Mouse (Mus musculus) cerebellum, postnatal 25 days (tissue): ENCODE data around the gene Pih1d1.

Source experiments
- DNase-seq, 2 experiments: peaks; one replicate each; pipeline ENCODE4 v3.0.0; 2021; ENCODE audit warnings: mixed read lengths in 2 of 2

Pih1d1 gene

GRCm38 (mm10) chr7:45195341-45196175 is 41.5 kb downstream of the Pih1d1 start:
- peak; percentile 67 to 73 for DNase-seq

GRCm38 (mm10) chr7:45196176-45196535 is 42.1 kb downstream of the Pih1d1 start:
- peak in 1 of 2 experiments; percentile 40 for DNase-seq

- DNase-seq: peak in 1 of 2 experiments; percentile 33
These were observed 42.9 kb downstream of the Pih1d1 start for GRCm38 (mm10) chr7:45196994-45197393.

- peak; percentile 92 to 94 for DNase-seq
These were observed 44.3 kb downstream of the Pih1d1 start for GRCm38 (mm10) chr7:45198435-45198834.

- peak; percentile 32 to 40 for DNase-seq
These were observed 44.9 kb downstream of the Pih1d1 start for GRCm38 (mm10) chr7:45198961-45199360.

- no peak for DNase-seq
These were observed 48.6 kb downstream of the Pih1d1 start for GRCm38 (mm10) chr7:45202654-45203053.

- DNase-seq: peak; percentile 92 to 96
These were observed 50.5 kb downstream of the Pih1d1 start, which contains the start of gene Ccdc155 for GRCm38 (mm10) chr7:45204380-45205143. Gene Ccdc155 (minus strand): TSS chr7:45204892.

GRCm38 (mm10) chr7:45208260-45208659 is 54.2 kb downstream of the Pih1d1 start:
- no peak for DNase-seq
